Mouse (Mus musculus): Measurements from ENCODE around the gene Slitrk6.

Slitrk6 gene

DNA sequence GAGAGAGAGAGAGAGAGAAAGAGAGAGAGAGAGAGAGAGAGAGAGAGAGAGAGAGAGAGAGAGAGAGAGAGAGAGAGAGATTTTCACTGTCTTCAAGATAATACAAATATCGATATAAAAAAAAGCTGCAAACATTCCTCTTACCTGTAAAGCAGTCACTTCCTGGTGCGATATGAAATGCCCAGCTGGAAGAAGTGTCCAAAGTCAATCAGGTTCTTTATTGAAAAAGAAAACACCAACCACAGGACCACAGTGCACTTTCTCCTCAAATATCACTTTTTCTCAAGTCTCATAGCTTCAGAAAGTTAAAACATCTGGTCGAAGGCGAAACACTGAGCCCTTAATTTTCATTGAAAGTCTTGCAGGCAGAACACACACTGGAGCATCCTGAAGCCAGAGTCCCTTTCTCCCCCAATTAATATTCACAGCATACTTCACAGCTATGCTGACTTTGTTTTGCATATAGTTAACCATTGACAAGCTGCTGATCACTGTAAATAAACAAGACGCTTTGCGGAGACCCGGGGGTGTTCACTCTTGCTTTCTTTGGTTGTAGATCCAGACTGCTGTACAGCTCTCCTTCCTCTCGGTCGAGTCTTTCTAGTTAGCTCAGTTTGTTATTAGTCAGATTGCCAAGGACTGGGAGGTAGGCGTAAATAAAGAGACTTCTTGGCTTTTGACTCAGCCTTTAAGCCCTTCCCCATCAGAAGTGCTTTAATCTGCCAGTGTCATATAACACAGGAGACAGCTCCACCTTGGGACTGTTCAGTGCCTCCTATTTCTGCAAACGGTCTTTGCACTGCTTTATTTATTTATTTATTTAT is at the start of gene Slitrk6:
Gene Slitrk6, minus strand, starts transcription at position 666 of the 824 bp plus-strand sequence.
- no peak for DNase-seq (ENCODE audit: low spot score in 2 of 2)

DNA sequence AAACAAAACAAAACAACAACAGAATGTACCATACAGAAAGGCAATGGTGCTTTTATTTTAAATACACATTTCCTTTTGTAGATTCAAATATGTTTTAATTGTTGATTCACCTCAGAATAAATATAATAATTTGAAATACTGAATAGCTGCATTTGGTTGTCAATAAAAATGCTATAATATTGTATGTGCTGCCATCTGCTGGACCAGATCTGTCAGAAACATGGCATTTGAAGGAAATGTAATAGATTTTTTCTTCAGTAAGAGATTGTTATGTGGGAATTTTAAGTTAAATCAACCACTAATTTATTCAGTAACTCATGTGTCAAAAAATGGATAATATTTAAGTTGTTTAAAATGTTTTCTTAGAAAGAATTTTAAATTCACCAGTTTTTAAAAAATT is 22.6 kb upstream of the Slitrk6 start:
- DNase-seq (ENCODE audit: low spot score in 2 of 2): no peak

DNA sequence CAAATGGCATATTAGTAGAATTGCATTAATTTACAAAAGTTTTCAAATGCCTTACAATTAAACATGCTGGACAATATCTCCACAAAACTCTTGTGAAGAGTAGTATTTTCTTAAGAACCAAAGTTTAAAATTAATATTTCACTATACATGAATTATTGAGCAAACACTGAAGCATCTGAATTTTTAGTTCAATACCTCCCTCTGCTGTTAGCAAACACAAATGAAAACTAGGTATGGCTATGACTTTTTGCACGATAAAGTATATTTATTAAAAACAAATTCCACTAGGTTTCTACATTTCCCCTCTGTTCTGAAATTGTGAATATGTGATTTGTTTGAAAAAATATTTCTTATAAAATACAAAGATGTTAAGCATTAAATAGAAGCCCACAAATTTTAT is 15.7 kb upstream of the Slitrk6 start:
- DNase-seq (ENCODE audit: low spot score in 2 of 2): no peak

DNA sequence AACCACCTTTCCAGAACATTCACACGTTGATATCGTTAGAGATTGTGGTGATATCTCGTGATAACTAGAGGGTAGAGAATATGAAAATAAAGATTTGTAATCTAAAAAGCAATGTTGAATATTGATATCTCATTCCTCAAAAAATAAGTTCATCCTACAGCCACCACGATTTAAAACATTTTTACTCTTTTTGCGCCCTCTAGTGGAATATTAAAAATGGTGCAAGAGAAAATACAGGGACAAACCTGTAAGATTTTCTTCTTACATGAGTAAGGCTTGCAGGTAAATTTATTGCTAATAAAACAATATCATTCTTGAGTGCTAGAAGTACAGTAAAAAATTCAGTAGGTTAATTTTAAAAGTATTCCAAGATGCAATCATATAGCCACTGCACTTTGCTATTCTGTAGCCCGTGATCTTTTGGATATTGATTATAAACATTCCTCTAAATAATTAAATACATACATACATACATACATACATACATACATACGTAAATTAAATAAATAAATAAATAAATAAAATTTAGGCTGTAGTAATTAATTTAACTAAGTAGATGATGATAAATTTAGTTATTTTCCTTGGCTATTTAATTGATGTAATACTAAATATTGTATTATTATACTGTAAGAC is 7.8 kb upstream of the Slitrk6 start:
- DNase-seq (ENCODE audit: low spot score in 2 of 2): no peak

DNA sequence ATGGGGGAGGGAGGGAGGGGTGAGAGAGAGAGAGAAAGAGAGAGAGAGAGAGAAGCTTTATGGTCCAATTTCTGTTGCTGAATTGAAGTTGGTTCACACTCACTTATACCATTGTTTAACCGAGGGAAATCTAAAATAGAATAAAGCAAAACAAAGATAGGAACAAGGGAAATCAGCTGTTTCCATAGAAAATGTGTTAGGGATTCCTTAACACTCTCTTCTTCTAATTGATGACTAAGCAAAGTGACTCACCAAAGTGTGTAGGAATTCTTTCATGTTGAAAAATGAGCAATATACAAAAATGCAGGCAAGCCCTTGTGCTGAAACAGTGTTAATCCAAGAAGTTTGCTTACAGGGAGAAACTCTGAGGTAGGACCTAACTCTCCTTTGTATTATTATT is 6.0 kb upstream of the Slitrk6 start:
- DNase-seq (ENCODE audit: low spot score in 2 of 2): no peak

DNA sequence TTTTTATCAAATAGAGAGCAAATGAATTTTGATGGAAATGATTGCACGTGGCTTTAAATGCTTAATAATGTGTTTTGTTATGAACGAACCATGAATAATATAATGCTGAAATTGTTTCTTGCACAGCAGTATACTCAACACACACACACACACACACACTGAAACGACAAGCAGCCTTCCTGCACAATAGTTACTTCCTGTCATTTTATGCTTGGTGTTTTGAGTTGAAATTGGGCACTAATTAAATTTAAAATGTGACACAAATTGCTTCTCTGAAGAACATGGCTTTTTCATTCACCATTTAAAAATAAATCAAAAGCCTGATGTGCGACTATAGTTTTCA is 330 bp upstream of the Slitrk6 start:
- DNase-seq (ENCODE audit: low spot score in 2 of 2): no peak

DNA sequence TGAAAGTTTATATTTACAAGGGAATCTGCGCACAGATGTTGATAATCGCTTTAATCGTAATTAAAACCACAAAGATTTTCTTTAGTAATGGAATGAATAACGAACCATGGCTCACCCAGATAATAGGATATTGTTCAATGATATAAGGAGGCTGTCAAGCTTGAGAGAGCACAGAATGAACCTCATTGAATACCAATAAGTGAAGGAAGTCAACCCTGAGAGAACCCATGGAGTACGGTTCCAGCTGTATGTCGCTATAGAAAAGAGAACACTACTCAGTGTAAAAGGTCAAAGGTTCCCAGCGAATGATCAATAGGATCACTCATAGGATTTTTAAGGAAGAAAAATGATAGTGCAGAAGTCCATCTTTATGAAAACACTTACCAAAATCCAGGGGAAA is 15.1 kb downstream of the Slitrk6 start:
- DNase-seq (ENCODE audit: low spot score in 2 of 2): no peak

DNA sequence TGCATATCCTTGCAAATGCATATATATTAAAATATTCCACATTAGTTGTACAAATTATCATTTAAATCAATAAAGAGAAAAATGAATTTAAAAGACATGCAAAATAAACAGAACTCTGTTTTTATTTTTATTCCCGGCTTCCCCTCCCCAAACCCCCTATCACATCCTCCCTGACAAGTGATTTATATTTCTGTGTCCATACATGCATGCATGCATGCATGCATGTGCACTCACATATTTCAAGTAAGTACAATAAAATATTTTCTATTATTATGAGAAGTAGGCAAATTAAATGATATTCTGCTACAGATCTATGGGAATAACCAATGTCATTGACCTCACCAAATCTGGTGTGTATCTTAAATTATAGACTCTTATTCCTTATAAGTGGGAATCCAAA is 15.6 kb downstream of the Slitrk6 start:
- no peak for DNase-seq (ENCODE audit: low spot score in 2 of 2)

DNA sequence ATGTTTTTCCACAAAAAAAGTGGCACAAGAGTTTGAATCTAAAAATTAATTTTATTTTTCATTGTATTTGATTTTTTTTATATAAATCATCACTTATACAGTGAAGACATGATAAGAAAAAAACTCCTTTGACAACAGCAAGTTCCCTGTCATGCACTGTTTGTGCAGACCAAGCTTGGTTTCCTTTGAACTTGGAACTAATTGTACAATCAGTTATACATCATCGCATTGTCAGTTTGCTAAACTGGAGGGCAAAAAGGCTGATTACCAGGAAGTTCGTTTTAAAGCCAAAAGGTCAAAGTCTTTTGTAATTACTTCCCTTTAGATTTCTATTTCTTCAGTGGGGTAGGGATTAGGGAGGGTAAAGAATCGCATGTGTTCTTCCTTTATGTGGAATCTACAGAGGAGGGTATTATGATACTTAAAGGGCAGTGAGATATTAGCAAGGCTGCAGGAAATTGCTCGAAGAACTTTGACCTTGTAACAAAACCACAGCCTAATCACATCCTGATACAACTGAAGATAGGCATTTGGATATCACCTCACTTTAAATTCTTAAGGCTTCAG is 26.5 kb downstream of the Slitrk6 start:
- no peak for DNase-seq (ENCODE audit: low spot score in 2 of 2)

DNA sequence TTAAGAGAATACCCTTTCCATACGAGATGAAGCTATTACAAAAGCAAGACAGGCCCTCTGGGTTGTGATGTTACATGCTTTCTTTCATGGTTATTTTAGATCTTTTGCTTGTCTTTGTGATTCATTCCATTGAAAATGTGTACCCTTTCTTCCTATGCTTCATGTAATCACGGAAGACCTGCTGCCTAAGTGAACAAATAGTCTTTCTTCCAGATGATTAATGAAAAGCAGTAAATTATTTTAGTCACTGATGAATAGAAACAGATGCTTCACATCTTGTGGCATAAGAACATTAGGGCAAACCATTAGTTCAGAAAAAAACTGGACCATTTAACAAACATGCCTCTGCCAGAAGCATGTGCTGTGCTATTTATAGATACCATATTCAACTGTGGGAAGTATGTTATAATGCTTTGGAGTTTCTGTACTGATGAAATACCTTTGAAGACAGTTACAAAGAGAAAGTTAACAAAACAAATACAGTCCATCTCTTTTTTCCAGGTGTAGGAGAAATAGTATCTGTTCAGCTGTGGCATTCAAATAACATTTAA is 30.8 kb downstream of the Slitrk6 start:
- no peak for DNase-seq (ENCODE audit: low spot score in 2 of 2)
